Mouse (Mus musculus) thymus, adult 2 months (tissue): ENCODE results near the gene Gm20388.

Experiments used
- CTCF ChIP-seq: fragments of 200-500 bp; IDR thresholded peaks from 2 replicates; pipeline ENCODE4 v1.5.1; 2012; ENCODE audit warnings: mild to moderate bottlenecking, control low read depth, low read length, moderate library complexity, borderline replicate concordance; ENCODE audit not compliant: control insufficient read depth, poor library complexity, insufficient read depth; ENCODE audit errors: extremely low read depth
- POLR2A ChIP-seq: fragments of 200-500 bp; IDR thresholded peaks from 2 replicates; pipeline ENCODE4 v1.6.1; 2012; ENCODE audit warnings: mild to moderate bottlenecking, low read length, control low read depth, moderate library complexity; ENCODE audit not compliant: control insufficient read depth, poor library complexity, insufficient read depth; ENCODE audit errors: extremely low read depth

DNA sequence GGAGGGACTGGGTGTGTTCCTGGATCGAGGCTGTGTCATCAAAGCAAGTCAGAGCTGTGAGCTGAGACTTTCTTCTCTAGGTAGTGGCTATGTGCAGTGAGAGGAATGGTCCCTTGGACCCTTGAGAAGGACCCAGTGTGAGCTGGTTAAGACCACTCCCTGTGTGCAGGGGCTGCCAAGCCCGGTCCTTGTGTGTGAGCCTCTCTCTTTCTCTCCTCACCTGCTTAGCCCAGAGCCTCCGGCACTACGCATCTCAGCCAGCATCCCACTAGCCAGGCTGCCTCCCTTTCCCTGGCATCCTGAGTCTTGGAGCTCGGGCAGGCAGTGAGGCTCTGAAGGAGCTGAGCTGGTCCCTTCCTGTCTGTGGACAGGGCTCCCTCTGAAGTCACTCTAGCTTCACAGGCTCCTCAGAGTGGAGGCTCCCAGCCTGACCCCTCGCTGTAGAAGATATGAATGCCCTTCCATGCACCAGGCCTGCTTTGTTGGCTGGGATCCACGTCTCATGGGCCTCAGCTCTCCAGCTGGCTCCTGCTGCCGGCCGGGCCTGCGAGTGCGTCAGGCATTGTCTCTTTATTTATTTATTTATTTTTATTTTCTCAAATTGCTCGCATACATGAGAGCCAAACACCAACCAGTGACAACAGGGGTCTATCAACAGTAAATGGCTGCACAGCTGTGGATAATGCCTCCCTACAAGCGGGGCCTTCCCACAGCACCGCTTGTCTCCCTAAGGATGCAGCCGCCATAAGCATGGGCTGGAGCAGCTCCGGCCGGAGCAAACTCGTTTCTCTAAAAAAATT, 2882.9 kb downstream of the Gm20388 start:
- TF ChIP-seq POLR2A: no peak
- TF ChIP-seq CTCF: no peak
